Mouse (Mus musculus) embryo, embryonic 11 days (tissue): ENCODE data around the gene Usp4.

Experiments used
- DNase-seq: peaks from one replicate; pipeline ENCODE4 v3.0.0-alpha.2; 2015

Gene Usp4

DNA sequence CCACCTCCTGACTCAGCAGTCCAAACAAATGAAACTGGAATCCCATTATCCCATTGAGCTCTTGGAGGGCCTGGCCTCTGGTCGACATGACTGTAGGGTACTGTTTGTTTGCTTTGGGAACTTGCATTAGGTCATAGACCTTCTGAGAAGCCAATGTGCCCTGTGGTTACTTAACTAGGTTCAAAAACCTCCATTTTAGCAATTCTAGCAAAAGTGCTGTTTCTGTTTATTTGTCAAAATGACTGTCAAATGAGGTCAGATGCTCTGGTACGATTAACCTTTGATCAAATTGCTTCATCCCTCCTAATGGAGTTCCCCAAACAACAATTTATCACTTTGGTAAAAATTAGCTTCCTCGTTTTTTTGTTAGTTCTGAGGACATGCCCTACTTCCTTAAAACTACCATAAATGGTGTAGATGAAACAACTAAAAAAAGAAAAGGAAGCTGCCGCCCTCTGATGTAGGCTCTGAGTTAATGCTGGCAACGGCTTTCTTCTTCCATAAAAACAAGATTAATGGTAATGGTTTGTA, 5.3 kb upstream of the Usp4 start:
- DNase-seq = no peak

DNA sequence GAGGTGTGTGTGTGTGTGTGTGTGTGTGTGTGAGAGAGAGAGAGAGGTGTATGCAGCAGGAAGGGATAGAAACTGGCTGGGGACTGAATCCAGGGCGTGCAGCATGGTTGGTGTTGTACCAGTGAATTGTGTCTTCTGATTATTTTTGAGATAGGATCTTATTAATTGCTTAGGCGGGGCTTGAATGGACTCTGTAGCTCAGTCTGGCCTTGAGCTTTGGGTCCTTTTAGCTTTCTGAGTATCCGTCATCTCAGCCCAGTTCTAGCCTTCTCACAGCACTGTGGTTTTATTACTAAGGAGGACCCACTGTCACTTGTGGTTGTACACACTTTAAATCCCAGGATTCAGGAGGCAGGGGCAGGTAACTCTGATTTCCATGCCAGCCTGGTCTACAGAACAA, 4.3 kb upstream of the Usp4 start:
- no peak for DNase-seq

- DNase-seq = no peak
Measured at GRCm38 (mm10) chr9:108343835-108344234, 3.8 kb upstream of the Usp4 start.

DNA sequence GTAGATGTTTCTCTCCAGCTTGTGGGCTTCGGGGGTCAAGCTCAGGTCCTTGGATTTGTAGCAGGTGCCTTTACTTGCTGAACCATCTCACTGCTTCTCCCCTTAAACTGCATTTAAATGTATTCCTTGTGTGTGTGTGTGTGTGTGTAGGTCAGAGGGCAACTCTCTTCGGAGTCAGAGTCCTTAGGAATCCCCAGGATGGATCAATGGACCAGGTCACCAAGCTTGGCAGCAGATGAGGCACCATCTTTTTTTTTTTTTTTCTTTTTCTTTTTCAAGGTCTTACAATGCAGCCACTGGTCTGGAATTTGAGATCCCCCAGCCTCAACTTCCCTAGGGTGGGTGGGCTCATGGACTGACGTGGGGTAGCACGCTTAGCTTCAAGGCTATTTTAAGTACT, 3.2 kb upstream of the Usp4 start:
- no peak for DNase-seq

DNA sequence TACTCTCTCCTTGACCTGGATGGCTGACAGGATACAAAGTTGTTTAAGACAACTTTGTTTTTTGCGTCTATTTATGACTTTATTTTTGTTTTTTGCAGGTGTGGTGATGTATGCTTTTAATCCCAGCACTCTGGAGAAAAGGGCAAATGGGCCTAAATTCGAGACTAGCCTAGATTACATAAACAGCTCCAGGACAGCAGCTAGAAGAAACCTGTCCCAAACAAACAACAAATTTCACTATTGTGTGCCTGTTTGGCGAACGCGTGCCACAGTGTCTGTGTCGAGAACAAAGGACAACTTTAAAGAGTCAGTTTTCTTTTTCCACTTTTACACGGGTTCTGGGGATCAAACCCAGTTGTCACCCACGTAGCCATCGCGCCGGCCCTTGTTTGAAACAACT, 629 bp upstream of the Usp4 start:
- DNase-seq = no peak

- DNase-seq = no peak
Measured at GRCm38 (mm10) chr9:108348290-108348680, 632 bp downstream of the Usp4 start.

DNA sequence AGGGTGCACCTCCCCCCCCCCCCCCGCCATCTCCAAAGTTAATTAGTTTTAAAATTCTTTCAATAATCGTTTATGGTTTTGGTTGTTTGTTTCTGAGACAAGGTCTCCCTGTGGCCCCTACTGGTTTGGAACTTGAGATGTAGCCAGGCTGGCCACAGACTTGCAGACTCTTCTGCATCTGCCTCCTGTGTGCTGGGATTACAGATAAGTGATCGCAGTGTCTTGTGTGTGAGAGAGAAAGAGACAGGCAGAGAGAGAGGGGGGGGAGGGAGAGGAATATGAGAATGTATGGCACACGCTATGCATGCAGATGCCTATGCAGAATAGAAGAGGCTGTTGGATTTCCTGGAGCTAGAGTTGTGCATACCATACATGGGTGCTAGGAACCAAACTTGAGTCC, 2.1 kb downstream of the Usp4 start:
- DNase-seq = no peak

- DNase-seq = no peak
Measured at GRCm38 (mm10) chr9:108378234-108378633, 30.6 kb downstream of the Usp4 start.

DNA sequence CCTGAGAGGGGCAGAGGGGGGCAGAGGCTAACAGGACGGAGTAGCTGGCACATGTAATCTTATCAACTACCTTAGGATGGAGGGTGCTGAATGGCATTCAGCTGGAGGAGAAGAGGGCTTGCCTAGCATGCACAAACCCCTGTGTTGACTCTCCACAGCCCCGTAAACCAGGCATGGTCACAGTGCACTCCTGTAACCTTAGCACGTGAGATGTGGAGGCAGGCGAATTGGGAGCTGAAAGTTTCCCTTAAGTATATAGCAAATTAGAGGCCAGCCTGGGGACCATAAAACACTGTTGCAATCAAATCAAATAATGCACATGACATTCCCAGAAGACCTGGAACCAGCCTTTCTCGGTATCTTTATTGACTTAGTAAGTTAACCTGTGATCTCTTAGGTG, 31.1 kb downstream of the Usp4 start:
- DNase-seq = no peak

- DNase-seq = no peak
Measured at GRCm38 (mm10) chr9:108379294-108379693, 31.6 kb downstream of the Usp4 start.

GRCm38 (mm10) chr9:108381382-108381781, 33.7 kb downstream of the Usp4 start:
- DNase-seq = no peak

- DNase-seq = no peak
Measured at GRCm38 (mm10) chr9:108385006-108385405, 37.4 kb downstream of the Usp4 start.

DNA sequence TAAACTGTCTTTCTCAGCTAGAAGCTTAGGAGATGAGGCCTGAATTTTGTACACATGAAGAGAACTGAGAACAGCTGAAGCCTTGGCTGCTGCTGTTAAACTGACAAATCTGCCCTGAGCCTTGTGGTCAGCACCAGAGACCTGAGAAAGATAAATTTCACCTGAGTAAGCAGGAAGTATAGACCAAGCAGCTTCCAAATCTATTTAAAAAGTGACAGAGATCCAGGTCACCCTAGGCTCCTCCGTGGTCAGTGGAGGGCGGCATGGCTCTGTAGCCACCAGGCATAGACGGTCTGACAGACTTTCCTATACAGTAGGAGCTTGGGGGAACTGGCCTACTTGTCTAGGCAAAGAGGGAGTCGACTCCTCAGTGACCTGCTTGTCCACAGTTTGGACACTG, 39.2 kb downstream of the Usp4 start:
- DNase-seq = no peak

- no peak for DNase-seq
Measured at GRCm38 (mm10) chr9:108388601-108389000, 40.9 kb downstream of the Usp4 start.

- no peak for DNase-seq
Measured at GRCm38 (mm10) chr9:108389220-108389619, 41.6 kb downstream of the Usp4 start.

DNA sequence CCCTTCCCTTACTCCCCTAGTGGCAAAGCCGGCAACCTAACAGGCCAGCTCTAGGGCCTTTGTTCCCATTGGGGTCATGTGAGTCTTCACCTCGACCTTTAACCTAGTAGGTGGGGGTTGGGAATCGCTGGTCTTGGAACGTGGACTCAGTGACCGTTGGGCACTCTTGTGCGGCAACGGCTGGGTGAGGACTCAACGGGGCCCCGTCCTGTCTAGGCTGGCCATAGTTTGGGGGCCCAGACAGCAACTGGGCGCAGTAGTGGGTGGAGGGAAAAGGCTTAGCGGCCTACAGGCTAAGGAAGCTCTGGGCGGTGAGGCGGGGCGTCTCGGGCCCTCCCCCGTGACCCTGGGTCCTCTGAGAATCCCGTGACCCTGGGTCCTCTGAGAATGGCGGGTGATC, 45.0 kb downstream of the Usp4 start, which contains the start of gene 1700102P08Rik:
Gene 1700102P08Rik, plus strand, starts transcription at position 130 of the 400 bp plus-strand sequence.
- DNase-seq = peak; percentile 25

GRCm38 (mm10) chr9:108394191-108394590, 46.5 kb downstream of the Usp4 start:
- no peak for DNase-seq

- DNase-seq = no peak
Measured at GRCm38 (mm10) chr9:108395427-108395826, 47.8 kb downstream of the Usp4 start.

- no peak for DNase-seq
Measured at GRCm38 (mm10) chr9:108398324-108398723, 50.7 kb downstream of the Usp4 start.

- no peak for DNase-seq
Measured at GRCm38 (mm10) chr9:108401186-108401960, 53.7 kb downstream of the Usp4 start.

- no peak for DNase-seq
Measured at GRCm38 (mm10) chr9:108403081-108403480, 55.4 kb downstream of the Usp4 start.

- DNase-seq = no peak
Measured at GRCm38 (mm10) chr9:108404451-108404850, 56.8 kb downstream of the Usp4 start.

DNA sequence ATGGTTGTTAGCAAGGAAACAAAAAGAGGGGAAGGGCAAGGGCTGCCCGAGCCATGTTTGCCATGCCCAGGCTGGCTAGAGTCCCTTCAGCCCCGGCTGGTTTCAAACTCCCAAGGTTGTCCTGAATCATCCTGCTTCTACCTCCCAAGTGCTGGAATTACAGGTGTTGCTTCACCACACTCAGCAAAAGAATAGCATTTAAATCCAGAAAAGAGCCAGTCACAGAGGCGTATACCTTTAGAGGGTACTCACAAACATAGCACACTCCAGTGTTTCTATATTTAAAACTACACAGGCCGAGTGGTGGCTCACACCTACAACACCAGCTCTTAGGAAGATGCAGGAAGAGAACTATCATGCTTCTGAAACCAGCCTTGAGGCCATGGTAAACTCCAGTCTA, 61.9 kb downstream of the Usp4 start:
- no peak for DNase-seq

- no peak for DNase-seq
Measured at GRCm38 (mm10) chr9:108411381-108411942, 63.8 kb downstream of the Usp4 start.

DNA sequence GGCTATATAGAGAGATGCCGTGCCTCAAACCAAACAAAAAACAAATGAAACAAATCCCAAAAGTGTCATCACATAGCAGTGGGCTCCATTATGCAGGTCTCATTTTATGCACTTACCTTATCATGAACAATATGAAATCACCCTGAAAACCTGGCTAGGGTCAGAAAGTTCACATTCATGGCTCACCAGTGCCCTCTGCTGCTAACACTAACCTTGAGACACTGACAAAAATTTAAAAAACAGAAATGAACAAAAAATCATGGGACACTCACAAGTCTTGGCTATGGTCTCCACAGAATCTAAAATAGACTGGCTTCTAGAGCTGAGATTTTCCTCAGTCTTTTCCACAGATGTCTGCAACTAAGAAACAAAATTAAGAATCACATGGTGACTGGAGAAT, 64.6 kb downstream of the Usp4 start:
- DNase-seq = peak; percentile 31
